Mouse (Mus musculus): ENCODE data around the gene 4931422A03Rik. TPM values are rescaled to one million over a fixed set of nuclear protein-coding genes. Genes with fewer than 3 reads are reported as not detected.
A peak's percentile ranks its signal among the peaks of the same experiment; 100 is the strongest.
"Not testable (repeated sequence)": the region's sequence is repeated elsewhere in the genome, so short reads cannot be mapped to it uniquely, and the experiment has no call there.

4931422A03Rik gene
- total and polyA plus RNA-seq, 2 experiments: not detected

DNA sequence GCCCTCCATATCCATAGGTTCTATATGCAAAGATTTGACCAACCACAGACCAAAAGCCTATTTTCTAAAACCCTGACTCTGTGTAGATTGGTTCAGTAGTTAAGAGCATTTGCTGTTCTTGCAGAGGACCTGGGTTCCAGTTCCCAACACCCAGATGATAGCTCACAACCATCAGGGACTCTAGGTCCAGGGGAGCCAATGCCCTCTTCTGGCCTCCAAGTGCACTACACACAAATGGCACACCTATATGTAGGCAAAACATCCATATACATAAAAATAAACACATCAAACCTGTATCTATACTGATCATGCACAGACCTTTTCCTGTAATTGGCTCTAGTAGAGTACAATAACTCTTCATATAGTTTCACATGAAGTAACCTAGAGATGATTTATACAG, 36.9 kb downstream of the 4931422A03Rik start:
- Histone ChIP-seq H3K9ac (ENCODE audit: low read depth, low read length) (no peak overlapping the region), H3K36me3 (ENCODE audit: control insufficient read depth, insufficient read depth, low read length) (no peaks in the 10 kb centered on the region), H3K79me2 (ENCODE audit: control insufficient read depth, insufficient read depth, low read length) (no peaks in the 10 kb centered on the region), H3K27me3 (ENCODE audit: control insufficient read depth, insufficient read depth, low read length) (peaks cover 3% of the 10 kb centered on the region; the same call in 1 of the 2 replicates), H3K4me1 (ENCODE audit: control insufficient read depth, insufficient read depth, low read length) (no peaks in the 10 kb centered on the region), H3K27ac (replicated peaks; ENCODE audit: insufficient read depth, low read depth, low read length) (no peak overlapping the region), H3K4me3 (ENCODE audit: insufficient read depth, low read depth, low read length) (no peak overlapping the region)
- DNase-seq (ENCODE audit: extremely low read depth, low read depth, low spot score): no peak
- TF ChIP-seq POLR2A (IDR thresholded peaks at IDR 0.05; ENCODE audit: extremely low read depth, insufficient read depth, low read length) (no peak), CTCF (IDR thresholded peaks at IDR 0.05; ENCODE audit: low read depth, low read length) (peak; percentile 4; the same call in 1 of the 2 replicates)

GRCm38 (mm10) chr2:103989724-103990123, 38.4 kb downstream of the 4931422A03Rik start:
- H3K9ac ChIP-seq (ENCODE audit: low read depth, low read length): no peak overlapping the region
- H3K4me1 ChIP-seq (ENCODE audit: control insufficient read depth, insufficient read depth, low read length): no peaks in the 10 kb centered on the region
- H3K27me3 ChIP-seq (ENCODE audit: control insufficient read depth, insufficient read depth, low read length): peaks cover 3% of the 10 kb centered on the region; the same call in 1 of the 2 replicates
- no peak overlapping the region for H3K4me3 ChIP-seq (ENCODE audit: insufficient read depth, low read depth, low read length)
- no peaks in the 10 kb centered on the region for H3K36me3 ChIP-seq (ENCODE audit: control insufficient read depth, insufficient read depth, low read length)
- DNase-seq (ENCODE audit: extremely low read depth, low read depth, low spot score): no peak
- no peaks in the 10 kb centered on the region for H3K79me2 ChIP-seq (ENCODE audit: control insufficient read depth, insufficient read depth, low read length)
- H3K27ac ChIP-seq (replicated peaks; ENCODE audit: insufficient read depth, low read depth, low read length): no peak overlapping the region
- WGBS: 94% methylated on average over 6 of the region's 6 CpGs
- no peak for TF ChIP-seq CTCF (IDR thresholded peaks at IDR 0.05; ENCODE audit: low read depth, low read length)
- TF ChIP-seq POLR2A (IDR thresholded peaks at IDR 0.05; ENCODE audit: extremely low read depth, insufficient read depth, low read length): no peak

GRCm38 (mm10) chr2:103987595-103987994, 40.6 kb downstream of the 4931422A03Rik start:
- not testable (repeated sequence) for DNase-seq (ENCODE audit: extremely low read depth, low read depth, low spot score)
- 76% methylated on average over 8 of the region's 8 CpGs for WGBS

GRCm38 (mm10) chr2:103983146-103983545, 45.0 kb downstream of the 4931422A03Rik start:
- no peak for DNase-seq (ENCODE audit: extremely low read depth, low read depth, low spot score)
- TF ChIP-seq CTCF (IDR thresholded peaks at IDR 0.05; ENCODE audit: low read depth, low read length): no peak
- no peak for TF ChIP-seq POLR2A (IDR thresholded peaks at IDR 0.05; ENCODE audit: extremely low read depth, insufficient read depth, low read length)
- H3K4me1 ChIP-seq (ENCODE audit: control insufficient read depth, insufficient read depth, low read length): no peaks in the 10 kb centered on the region
- H3K36me3 ChIP-seq (ENCODE audit: control insufficient read depth, insufficient read depth, low read length): no peaks in the 10 kb centered on the region
- no peaks in the 10 kb centered on the region for H3K27me3 ChIP-seq (ENCODE audit: control insufficient read depth, insufficient read depth, low read length)
- 91% methylated on average over 10 of the region's 10 CpGs for WGBS
- H3K4me3 ChIP-seq (ENCODE audit: insufficient read depth, low read depth, low read length): no peak overlapping the region
- H3K27ac ChIP-seq (replicated peaks; ENCODE audit: insufficient read depth, low read depth, low read length): no peak overlapping the region
- H3K79me2 ChIP-seq (ENCODE audit: control insufficient read depth, insufficient read depth, low read length): no peaks in the 10 kb centered on the region
- H3K9ac ChIP-seq (ENCODE audit: low read depth, low read length): no peak overlapping the region

More at GRCm38 (mm10) chr2:103987595-103987994, 40.6 kb downstream of the 4931422A03Rik start:
- H3K9ac ChIP-seq (ENCODE audit: low read depth, low read length); H3K4me1 ChIP-seq (ENCODE audit: control insufficient read depth, insufficient read depth, low read length); H3K27me3 ChIP-seq (ENCODE audit: control insufficient read depth, insufficient read depth, low read length); H3K79me2 ChIP-seq (ENCODE audit: control insufficient read depth, insufficient read depth, low read length); H3K27ac ChIP-seq (replicated peaks; ENCODE audit: insufficient read depth, low read depth, low read length); H3K36me3 ChIP-seq (ENCODE audit: control insufficient read depth, insufficient read depth, low read length); H3K4me3 ChIP-seq (ENCODE audit: insufficient read depth, low read depth, low read length): not testable (repeated sequence)

- DNase-seq (ENCODE audit: extremely low read depth, low read depth, low spot score): peak; percentile 34
- Histone ChIP-seq H3K27ac (replicated peaks; ENCODE audit: insufficient read depth, low read depth, low read length) (no peak overlapping the region), H3K9ac (ENCODE audit: low read depth, low read length) (no peak overlapping the region), H3K27me3 (ENCODE audit: control insufficient read depth, insufficient read depth, low read length) (no peaks in the 10 kb centered on the region), H3K79me2 (ENCODE audit: control insufficient read depth, insufficient read depth, low read length) (no peaks in the 10 kb centered on the region), H3K36me3 (ENCODE audit: control insufficient read depth, insufficient read depth, low read length) (no peaks in the 10 kb centered on the region), H3K4me1 (ENCODE audit: control insufficient read depth, insufficient read depth, low read length) (no peaks in the 10 kb centered on the region), H3K4me3 (ENCODE audit: insufficient read depth, low read depth, low read length) (no peak overlapping the region)
- WGBS: 6% methylated on average over 5 of the region's 5 CpGs
- no peak for TF ChIP-seq POLR2A (IDR thresholded peaks at IDR 0.05; ENCODE audit: extremely low read depth, insufficient read depth, low read length)
- peak; percentile 91 for TF ChIP-seq CTCF (IDR thresholded peaks at IDR 0.05; ENCODE audit: low read depth, low read length)
These were observed 45.9 kb downstream of the 4931422A03Rik start for GRCm38 (mm10) chr2:103982250-103982649.

GRCm38 (mm10) chr2:103977716-103978115, 50.4 kb downstream of the 4931422A03Rik start:
- no peaks in the 10 kb centered on the region for H3K27me3 ChIP-seq (ENCODE audit: control insufficient read depth, insufficient read depth, low read length)
- no peaks in the 10 kb centered on the region for H3K36me3 ChIP-seq (ENCODE audit: control insufficient read depth, insufficient read depth, low read length)
- no peaks in the 10 kb centered on the region for H3K4me1 ChIP-seq (ENCODE audit: control insufficient read depth, insufficient read depth, low read length)
- no peak overlapping the region for H3K27ac ChIP-seq (replicated peaks; ENCODE audit: insufficient read depth, low read depth, low read length)
- H3K4me3 ChIP-seq (ENCODE audit: insufficient read depth, low read depth, low read length): no peak overlapping the region
- no peak for DNase-seq (ENCODE audit: extremely low read depth, low read depth, low spot score)
- H3K9ac ChIP-seq (ENCODE audit: low read depth, low read length): no peak overlapping the region
- TF ChIP-seq CTCF (IDR thresholded peaks at IDR 0.05; ENCODE audit: low read depth, low read length): no peak
- TF ChIP-seq POLR2A (IDR thresholded peaks at IDR 0.05; ENCODE audit: extremely low read depth, insufficient read depth, low read length): no peak
- no peaks in the 10 kb centered on the region for H3K79me2 ChIP-seq (ENCODE audit: control insufficient read depth, insufficient read depth, low read length)
- WGBS: 73% methylated on average over 9 of the region's 9 CpGs
